Mouse (Mus musculus) midbrain, embryonic 15.5 days (tissue): ENCODE data around the gene Wfdc9. TPM values are rescaled to one million over a fixed set of nuclear protein-coding genes. Genes with fewer than 3 reads are reported as not detected.

Experiments used
- ATAC-seq: fragments of 200-750 bp; cut with Nextera tagmentation; replicated peaks from 2 replicates; pipeline ENCODE4 v1.8.0; 2017; ENCODE audit warnings: moderate TSS enrichment
- H3K27ac ChIP-seq: fragments of 300-500 bp; sonication (generic); 2 replicates; pipeline ENCODE4 v1.5.1; 2015; ENCODE audit warnings: mild to moderate bottlenecking, inconsistent platforms
- H3K27me3 ChIP-seq: fragments of 300-500 bp; sonication (generic); replicated peaks from 2 replicates; pipeline ENCODE4 v1.6.1; 2015; ENCODE audit warnings: inconsistent platforms
- H3K36me3 ChIP-seq: fragments of 300-500 bp; sonication (generic); replicated peaks from 2 replicates; pipeline ENCODE4 v1.6.1; 2015; ENCODE audit warnings: inconsistent platforms
- H3K4me1 ChIP-seq: fragments of 300-500 bp; sonication (generic); 2 replicates; pipeline ENCODE4 v1.6.1; 2015; ENCODE audit warnings: inconsistent platforms
- H3K4me2 ChIP-seq: fragments of 300-500 bp; sonication (generic); 2 replicates; pipeline ENCODE4 v1.6.1; 2015; ENCODE audit warnings: inconsistent platforms, mild to moderate bottlenecking, moderate library complexity
- H3K4me3 ChIP-seq: fragments of 300-500 bp; sonication (generic); 2 replicates; pipeline ENCODE4 v1.5.1; 2015; ENCODE audit warnings: mild to moderate bottlenecking, inconsistent platforms
- H3K9ac ChIP-seq: fragments of 300-500 bp; sonication (generic); 2 replicates; pipeline ENCODE4 v1.6.1; 2015; ENCODE audit warnings: mild to moderate bottlenecking, inconsistent platforms
- H3K9me3 ChIP-seq: fragments of 300-500 bp; sonication (generic); 2 replicates; pipeline ENCODE4 v1.6.1; 2016; ENCODE audit warnings: inconsistent platforms
- WGBS: fragments of 180-500 bp; shearing (Covaris S2); methylation state at CpG from one replicate; pipeline ENCODE4 v1.1.7; 2015; ENCODE audit warnings: mixed read lengths; 5-methylcytosine and 5-hydroxymethylcytosine counted together
- polyA plus RNA-seq: library from polyadenylated mRNA; unstranded; fragments of >200 nt; fragmentation: Nextera tagmentation; extraction: Ambion mirVana; gene quantifications from 2 replicates; pipeline ENCODE4 v1.2.1, GENCODE M21; 2015

Gene Wfdc9
- 0.34 TPM in 1 of 2 replicates, not detected in the other for polyA plus RNA-seq

- H3K9ac ChIP-seq = no peak within 1 kb of the TSS
- H3K27me3 ChIP-seq = no peaks in the 10 kb centered on the region
- no peak within 1 kb of the TSS for H3K4me3 ChIP-seq
- ATAC-seq = no peak
- 85% methylated on average over 9 of the region's 9 CpGs for WGBS
- no peaks in the 10 kb centered on the region for H3K9me3 ChIP-seq
- H3K4me1 ChIP-seq = no peaks in the 10 kb centered on the region
- no peak within 1 kb of the TSS for H3K27ac ChIP-seq
- no peaks in the 10 kb centered on the region for H3K36me3 ChIP-seq
- no peak within 1 kb of the TSS for H3K4me2 ChIP-seq
These were observed at the start of gene Wfdc9 for GRCm38 (mm10) chr2:164656483-164656882. TSS of gene Wfdc9 (minus strand) at chr2:164656583.

- H3K4me1 ChIP-seq = no peaks in the 10 kb centered on the region
- 90% methylated on average over 14 of the region's 14 CpGs for WGBS
- H3K4me2 ChIP-seq = no peak overlapping the region
These were observed 49.6 kb upstream of the Wfdc9 start for GRCm38 (mm10) chr2:164705991-164706390.

GRCm38 (mm10) chr2:164705328-164705727 is 48.9 kb upstream of the Wfdc9 start:
- Histone ChIP-seq H3K9ac (no peak overlapping the region), H3K4me2 (no peak overlapping the region), H3K36me3 (no peaks in the 10 kb centered on the region), H3K27ac (no peak overlapping the region), H3K27me3 (no peaks in the 10 kb centered on the region), H3K4me1 (no peaks in the 10 kb centered on the region), H3K9me3 (no peaks in the 10 kb centered on the region), H3K4me3 (no peak overlapping the region)
- WGBS = 90% methylated on average over 6 of the region's 6 CpGs
- ATAC-seq = no peak

More at GRCm38 (mm10) chr2:164705991-164706390, 49.6 kb upstream of the Wfdc9 start:
- H3K9me3 ChIP-seq = no peaks in the 10 kb centered on the region
- H3K4me3 ChIP-seq = no peak overlapping the region
- no peak overlapping the region for H3K9ac ChIP-seq
- no peaks in the 10 kb centered on the region for H3K27me3 ChIP-seq
- no peak overlapping the region for H3K27ac ChIP-seq
- ATAC-seq = no peak
- H3K36me3 ChIP-seq = no peaks in the 10 kb centered on the region

- no peak overlapping the region for H3K27ac ChIP-seq
These were observed 47.9 kb upstream of the Wfdc9 start for GRCm38 (mm10) chr2:164704235-164704634.

GRCm38 (mm10) chr2:164701761-164702160 is 45.4 kb upstream of the Wfdc9 start:
- Histone ChIP-seq H3K4me2 (no peak overlapping the region), H3K27ac (no peak overlapping the region), H3K4me3 (no peak overlapping the region), H3K27me3 (no peaks in the 10 kb centered on the region), H3K9ac (no peak overlapping the region), H3K9me3 (no peaks in the 10 kb centered on the region), H3K36me3 (no peaks in the 10 kb centered on the region), H3K4me1 (no peaks in the 10 kb centered on the region)
- 83% methylated on average over 5 of the region's 5 CpGs for WGBS
- no peak for ATAC-seq

More at GRCm38 (mm10) chr2:164704235-164704634, 47.9 kb upstream of the Wfdc9 start:
- no peak overlapping the region for H3K4me3 ChIP-seq
- no peaks in the 10 kb centered on the region for H3K4me1 ChIP-seq
- ATAC-seq = no peak
- H3K27me3 ChIP-seq = no peaks in the 10 kb centered on the region
- H3K9me3 ChIP-seq = no peaks in the 10 kb centered on the region
- H3K36me3 ChIP-seq = no peaks in the 10 kb centered on the region
- H3K4me2 ChIP-seq = no peak overlapping the region
- 80% methylated on average over 5 of the region's 5 CpGs for WGBS
- H3K9ac ChIP-seq = no peak overlapping the region

- ATAC-seq = no peak
- H3K4me1 ChIP-seq = no peaks in the 10 kb centered on the region
These were observed 44.6 kb upstream of the Wfdc9 start for GRCm38 (mm10) chr2:164700959-164701358.

GRCm38 (mm10) chr2:164698201-164698600 is 41.8 kb upstream of the Wfdc9 start, which contains the start of gene Spint4:
TSS of gene Spint4 (plus strand) at chr2:164698501.
- no peak within 1 kb of the TSS for H3K4me2 ChIP-seq
- H3K9me3 ChIP-seq = no peaks in the 10 kb centered on the region
- no peaks in the 10 kb centered on the region for H3K27me3 ChIP-seq
- H3K27ac ChIP-seq = no peak within 1 kb of the TSS
- no peak within 1 kb of the TSS for H3K4me3 ChIP-seq
- H3K9ac ChIP-seq = no peak within 1 kb of the TSS
- no peaks in the 10 kb centered on the region for H3K36me3 ChIP-seq
- 70% methylated on average over 4 of the region's 4 CpGs for WGBS
- H3K4me1 ChIP-seq = no peaks in the 10 kb centered on the region
- ATAC-seq = no peak

More at GRCm38 (mm10) chr2:164700959-164701358, 44.6 kb upstream of the Wfdc9 start:
- Histone ChIP-seq H3K4me3 (no peak overlapping the region), H3K9ac (no peak overlapping the region), H3K36me3 (no peaks in the 10 kb centered on the region), H3K27me3 (no peaks in the 10 kb centered on the region), H3K9me3 (no peaks in the 10 kb centered on the region), H3K4me2 (no peak overlapping the region), H3K27ac (no peak overlapping the region)
- WGBS = 87% methylated on average over 5 of the region's 5 CpGs

GRCm38 (mm10) chr2:164684807-164685206 is 28.4 kb upstream of the Wfdc9 start, which contains the start of gene Wfdc13:
TSS of gene Wfdc13 (plus strand) at chr2:164685107.
- Histone ChIP-seq H3K9ac (no peak within 1 kb of the TSS), H3K9me3 (no peaks in the 10 kb centered on the region), H3K4me2 (no peak within 1 kb of the TSS), H3K4me3 (no peak within 1 kb of the TSS), H3K27me3 (no peaks in the 10 kb centered on the region), H3K4me1 (no peaks in the 10 kb centered on the region), H3K36me3 (no peaks in the 10 kb centered on the region), H3K27ac (no peak within 1 kb of the TSS)
- no peak for ATAC-seq
- WGBS = 59% methylated on average over 3 of the region's 3 CpGs

- H3K4me3 ChIP-seq = no peak overlapping the region
- ATAC-seq = no peak
- H3K27me3 ChIP-seq = no peaks in the 10 kb centered on the region
- H3K4me2 ChIP-seq = no peak overlapping the region
- H3K27ac ChIP-seq = no peak overlapping the region
- 65% methylated on average over 3 of the region's 3 CpGs for WGBS
- H3K4me1 ChIP-seq = peaks cover 10% of the 10 kb centered on the region
- H3K36me3 ChIP-seq = no peaks in the 10 kb centered on the region
- H3K9me3 ChIP-seq = no peaks in the 10 kb centered on the region
- no peak overlapping the region for H3K9ac ChIP-seq
These were observed 23.5 kb upstream of the Wfdc9 start for GRCm38 (mm10) chr2:164679906-164680305.

GRCm38 (mm10) chr2:164678848-164679625 is 22.7 kb upstream of the Wfdc9 start:
- Histone ChIP-seq H3K27me3 (no peaks in the 10 kb centered on the region), H3K4me3 (peak overlapping the region; percentile 34), H3K4me1 (peaks cover 10% of the 10 kb centered on the region), H3K36me3 (no peaks in the 10 kb centered on the region), H3K9me3 (no peaks in the 10 kb centered on the region), H3K27ac (no peak overlapping the region), H3K9ac (0 out of 2 replicates have a peak overlapping the region, but pooled peaks have one; percentile 2), H3K4me2 (peak overlapping the region; percentile 54)
- ATAC-seq = peak; percentile 56
- 23% methylated on average over 19 of the region's 19 CpGs for WGBS

- peaks cover 10% of the 10 kb centered on the region for H3K4me1 ChIP-seq
- no peak overlapping the region for H3K9ac ChIP-seq
- no peak overlapping the region for H3K4me3 ChIP-seq
- no peaks in the 10 kb centered on the region for H3K36me3 ChIP-seq
- WGBS = 85% methylated on average over 16 of the region's 16 CpGs
- H3K27me3 ChIP-seq = no peaks in the 10 kb centered on the region
- no peak overlapping the region for H3K4me2 ChIP-seq
- no peak overlapping the region for H3K27ac ChIP-seq
- ATAC-seq = no peak
- H3K9me3 ChIP-seq = no peaks in the 10 kb centered on the region
These were observed 20.7 kb upstream of the Wfdc9 start for GRCm38 (mm10) chr2:164676916-164677685.

GRCm38 (mm10) chr2:164676103-164676502 is 19.7 kb upstream of the Wfdc9 start:
- no peak overlapping the region for H3K27ac ChIP-seq
- no peak overlapping the region for H3K4me2 ChIP-seq
- H3K36me3 ChIP-seq = no peaks in the 10 kb centered on the region
- WGBS = 75% methylated on average over 7 of the region's 7 CpGs
- no peak overlapping the region for H3K4me3 ChIP-seq
- H3K4me1 ChIP-seq = peaks cover 10% of the 10 kb centered on the region
- H3K27me3 ChIP-seq = no peaks in the 10 kb centered on the region
- no peak for ATAC-seq
- no peak overlapping the region for H3K9ac ChIP-seq
- no peaks in the 10 kb centered on the region for H3K9me3 ChIP-seq
